ENCODE assay signal across 8 mouse cellular contexts in genomic region chr5:3340340-3341058, GRCm38 (mm10). TPM values are rescaled to one million over a fixed set of nuclear protein-coding genes. Genes with fewer than 3 reads are reported as not detected.
A peak's percentile ranks its signal among the peaks of the same experiment; 100 is the strongest.
DNase-seq lines count a peak whose midpoint lies in the region; ATAC-seq and TF ChIP-seq lines count a peak whose summit lies in the region.
"Not testable (repeated sequence)": the region's sequence is repeated elsewhere in the genome, so short reads cannot be mapped to it uniquely, and the experiment has no call there.

No protein-coding gene starts in this region.

- WGBS in forebrain, embryonic 16.5 days: 2% methylated on average over 15 of the region's 15 CpGs
- under 1% methylated on average over 15 of the region's 15 CpGs for WGBS in hindbrain, embryonic 11.5 days
- 3% methylated on average over 15 of the region's 15 CpGs for WGBS in kidney, postnatal 0 days
- 2% methylated on average over 15 of the region's 15 CpGs for WGBS in liver, embryonic 15.5 days (ENCODE audit: insufficient replicate concordance)
- 1% methylated on average over 15 of the region's 15 CpGs for WGBS in midbrain, embryonic 16.5 days
- WGBS in stomach, embryonic 16.5 days: 3% methylated on average over 15 of the region's 15 CpGs

- H3K9me3 ChIP-seq in forebrain, embryonic 16.5 days (ENCODE audit: control insufficient read depth, low read length); hindbrain, embryonic 11.5 days (ENCODE audit: control insufficient read depth, low read length); kidney, postnatal 0 days (replicated peaks; ENCODE audit: low read length); liver, embryonic 15.5 days (replicated peaks); midbrain, embryonic 16.5 days (replicated peaks; ENCODE audit: control insufficient read depth, low read length, poor library complexity, severe bottlenecking); stomach, embryonic 16.5 days (replicated peaks; ENCODE audit: control insufficient read depth, low read length): not testable (repeated sequence)

- not testable (repeated sequence) for H3K27ac ChIP-seq in cortical plate, adult 2 months (ENCODE audit: insufficient read depth, low read length); forebrain, embryonic 16.5 days (ENCODE audit: low read length); hindbrain, embryonic 11.5 days (ENCODE audit: low read depth, low read length); liver, embryonic 15.5 days (replicated peaks); midbrain, embryonic 16.5 days (ENCODE audit: low read length); stomach, embryonic 16.5 days (ENCODE audit: low read length)
- 0 out of 2 replicates have a peak overlapping the region, but pooled peaks have one; percentile 5 for H3K27ac ChIP-seq in kidney, postnatal 0 days

- not testable (repeated sequence) for H3K36me3 ChIP-seq in forebrain, embryonic 16.5 days (ENCODE audit: control insufficient read depth, insufficient read depth); hindbrain, embryonic 11.5 days (ENCODE audit: control insufficient read depth, insufficient read depth, low read length); kidney, postnatal 0 days (ENCODE audit: insufficient read depth, low read length); liver, embryonic 15.5 days (replicated peaks); midbrain, embryonic 16.5 days (ENCODE audit: control insufficient read depth, insufficient read depth, low read length); stomach, embryonic 16.5 days (ENCODE audit: control insufficient read depth, insufficient read depth, low read length)

- not testable (repeated sequence) for TF ChIP-seq CTCF in cortical plate, adult 2 months (IDR thresholded peaks at IDR 0.05; ENCODE audit: extremely low read depth, insufficient read depth, low read length); kidney, postnatal 0 days (IDR thresholded peaks at IDR 0.05; ENCODE audit: low read depth)

- H3K4me2 ChIP-seq in forebrain, embryonic 16.5 days (ENCODE audit: low read length): peak overlapping the region; percentile 96
- peak overlapping the region; percentile 94 for H3K4me2 ChIP-seq in hindbrain, embryonic 11.5 days (replicated peaks; ENCODE audit: low read depth, low read length)
- H3K4me2 ChIP-seq in kidney, postnatal 0 days (ENCODE audit: low read length): peak overlapping the region; percentile 68
- peak overlapping the region; percentile 94 for H3K4me2 ChIP-seq in liver, embryonic 15.5 days
- H3K4me2 ChIP-seq in midbrain, embryonic 16.5 days (ENCODE audit: low read length): peak overlapping the region; percentile 95
- H3K4me2 ChIP-seq in stomach, embryonic 16.5 days (ENCODE audit: low read depth, low read length): peak overlapping the region; percentile 96

- H3K4me1 ChIP-seq in cortical plate, adult 2 months (ENCODE audit: control insufficient read depth, insufficient read depth, low read length); hindbrain, embryonic 11.5 days (replicated peaks; ENCODE audit: control insufficient read depth, insufficient read depth, low read length); kidney, postnatal 0 days (replicated peaks; ENCODE audit: insufficient read depth, low read length); stomach, embryonic 16.5 days (ENCODE audit: control insufficient read depth, insufficient read depth, low read length): not testable (repeated sequence)
- peaks cover 27% of the 10 kb centered on the region for H3K4me1 ChIP-seq in forebrain, embryonic 16.5 days (replicated peaks; ENCODE audit: control insufficient read depth, insufficient read depth, low read length)
- peaks cover 38% of the 10 kb centered on the region for H3K4me1 ChIP-seq in liver, embryonic 15.5 days (replicated peaks)
- H3K4me1 ChIP-seq in midbrain, embryonic 16.5 days (ENCODE audit: control insufficient read depth, insufficient read depth, low read length): peaks cover 25% of the 10 kb centered on the region

- ATAC-seq in forebrain, embryonic 16.5 days; hindbrain, embryonic 11.5 days (ENCODE audit: low FRiP score); kidney, postnatal 0 days (replicated peaks; ENCODE audit: low FRiP score, low read depth); liver, embryonic 15.5 days (ENCODE audit: insufficient read depth); midbrain, embryonic 16.5 days; stomach, embryonic 16.5 days (ENCODE audit: insufficient read depth, low FRiP score): not testable (repeated sequence)

- H3K27me3 ChIP-seq in forebrain, embryonic 16.5 days (replicated peaks; ENCODE audit: control insufficient read depth, insufficient read depth, low read length); hindbrain, embryonic 11.5 days (ENCODE audit: control insufficient read depth, insufficient read depth, low read length); kidney, postnatal 0 days (ENCODE audit: insufficient read depth, low read length); midbrain, embryonic 16.5 days (ENCODE audit: control insufficient read depth, insufficient read depth, low read depth, low read length); stomach, embryonic 16.5 days (ENCODE audit: control insufficient read depth, insufficient read depth, low read length): not testable (repeated sequence)
- H3K27me3 ChIP-seq in liver, embryonic 15.5 days: peaks cover 14% of the 10 kb centered on the region

- not testable (repeated sequence) for TF ChIP-seq POLR2A in cortical plate, adult 2 months (IDR thresholded peaks at IDR 0.05; ENCODE audit: extremely low read depth, insufficient read depth, low read length)

- peak; percentile 24 for DNase-seq in CD4-positive, CD25-positive, alpha-beta regulatory T cell, adult 2 months (ENCODE audit: low read depth, low spot score)
- peak; percentile 25 for DNase-seq in hindbrain, embryonic 11.5 days (ENCODE audit: low spot score)
- not testable (repeated sequence) for DNase-seq in kidney, postnatal 0 days (ENCODE audit: low spot score)

- peak overlapping the region; percentile 63 for H3K9ac ChIP-seq in forebrain, embryonic 16.5 days (replicated peaks; ENCODE audit: low read depth, low read length)
- H3K9ac ChIP-seq in hindbrain, embryonic 11.5 days (ENCODE audit: low read depth, low read length): 0 out of 2 replicates have a peak overlapping the region, but pooled peaks have one; percentile 64
- peak overlapping the region; percentile 63 for H3K9ac ChIP-seq in kidney, postnatal 0 days (ENCODE audit: low read depth, low read length)
- H3K9ac ChIP-seq in liver, embryonic 15.5 days: peak overlapping the region; percentile 65
- H3K9ac ChIP-seq in midbrain, embryonic 16.5 days (ENCODE audit: low read depth, low read length): not testable (repeated sequence)
- H3K9ac ChIP-seq in stomach, embryonic 16.5 days (ENCODE audit: low read length): peak overlapping the region; percentile 84

- peak overlapping the region; percentile 85; the same call in 1 of the 2 replicates for H3K4me3 ChIP-seq in cortical plate, adult 2 months (ENCODE audit: insufficient read depth, low read length)
- H3K4me3 ChIP-seq in forebrain, embryonic 16.5 days (replicated peaks; ENCODE audit: low read length): peak overlapping the region; percentile 65
- peak overlapping the region; percentile 57 for H3K4me3 ChIP-seq in hindbrain, embryonic 11.5 days (ENCODE audit: low read depth, low read length)
- peak overlapping the region; percentile 66 for H3K4me3 ChIP-seq in kidney, postnatal 0 days (replicated peaks; ENCODE audit: low read depth, low read length)
- H3K4me3 ChIP-seq in liver, embryonic 15.5 days (replicated peaks): peak overlapping the region; percentile 71
- peak overlapping the region; percentile 56 for H3K4me3 ChIP-seq in midbrain, embryonic 16.5 days (ENCODE audit: low read depth, low read length)
- peak overlapping the region; percentile 83 for H3K4me3 ChIP-seq in stomach, embryonic 16.5 days (replicated peaks; ENCODE audit: low read length)

RNA-seq across cellular contexts. Expression of gene Cdk6, which starts 0.8 kb away (rescaled TPM):
- 1.9 and 2.0 TPM in 2 replicates for polyA plus RNA-seq in cortical plate, adult 2 months (2012; rRNA removed)
- 26.5 and 29.8 TPM in 2 replicates for polyA plus RNA-seq in forebrain, embryonic 16.5 days (2015; fragmentation: Nextera tagmentation; extraction: Ambion mirVana)
- 15.0 and 17.8 TPM in 2 replicates for polyA plus RNA-seq in hindbrain, embryonic 11.5 days (2014; fragmentation: Nextera tagmentation; extraction: Ambion mirVana)
- 19.4 and 20.1 TPM in 2 replicates for polyA plus RNA-seq in kidney, postnatal 0 days (2015; fragmentation: Nextera tagmentation; extraction: Ambion mirVana)
- 19.2 and 19.3 TPM in 2 replicates for polyA plus RNA-seq in liver, embryonic 15.5 days (2015; fragmentation: Nextera tagmentation; extraction: Ambion mirVana)
- 6.3 and 8.1 TPM in 2 replicates for polyA plus RNA-seq in midbrain, embryonic 16.5 days (2015; fragmentation: Nextera tagmentation; extraction: Ambion mirVana)
- 22.6 and 25.9 TPM in 2 replicates for polyA plus RNA-seq in stomach, embryonic 16.5 days (2015; fragmentation: Nextera tagmentation; extraction: Ambion mirVana)
